Mouse (Mus musculus) erythroblast, embryonic 14.5 days (primary cell): ENCODE data around the gene Trim67.

Experiments
- GATA1 ChIP-seq: IDR thresholded peaks from 2 replicates; pipeline ENCODE4 v1.6.1; 2012; ENCODE audit warnings: low read length, inconsistent platforms, mixed read lengths
- TAL1 ChIP-seq: IDR thresholded peaks from 3 replicates; pipeline ENCODE4 v1.6.1; 2012; ENCODE audit warnings: low read length, inconsistent platforms, mixed read lengths

GRCm38 (mm10) chr8:124819612-124820115 is 26.8 kb downstream of the Trim67 start:
- no peak for TF ChIP-seq GATA1
- no peak for TF ChIP-seq TAL1
